Mouse (Mus musculus) bone marrow macrophage, adult 2 months (primary cell): ENCODE measurements around the gene Umod.

Source experiments
- CTCF ChIP-seq: IDR thresholded peaks from 2 replicates; pipeline ENCODE4 v1.5.1; 2012; ENCODE audit warnings: low read depth, mild to moderate bottlenecking, low read length, moderate library complexity
- POLR2A ChIP-seq: IDR thresholded peaks from 2 replicates; pipeline ENCODE4 v1.6.1; 2012; ENCODE audit warnings: mild to moderate bottlenecking, low read depth, low read length, borderline replicate concordance

DNA sequence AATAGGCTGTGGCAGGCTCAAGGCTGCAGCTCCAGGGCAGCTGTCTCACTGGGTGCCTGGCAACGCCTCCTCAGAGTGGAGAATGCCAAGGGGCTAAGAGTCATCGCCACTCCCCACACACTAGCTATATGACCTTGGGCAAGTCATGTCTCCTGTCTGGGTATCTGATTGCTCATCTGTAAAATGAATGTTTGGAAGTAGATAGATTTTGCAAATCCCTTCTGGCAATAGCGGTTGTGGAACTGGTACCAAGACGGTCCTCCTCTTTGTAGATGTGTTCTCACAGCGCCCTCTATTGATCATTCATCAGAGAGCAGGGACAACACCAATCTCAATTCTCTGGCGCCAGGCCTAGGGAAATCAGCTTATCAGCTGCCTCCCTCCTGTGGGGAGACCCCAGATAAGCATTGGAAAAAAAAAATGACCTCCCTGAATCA lies 51.9 kb downstream of the Umod start:
- no peak for TF ChIP-seq CTCF
- TF ChIP-seq POLR2A: no peak
